Mouse (Mus musculus) stomach, embryonic 15.5 days (tissue): ENCODE data around the gene Rpl29. TPM values are rescaled to one million over a fixed set of nuclear protein-coding genes. Genes with fewer than 3 reads are reported as not detected.

Experiments
- ATAC-seq: fragments of 200-750 bp; cut with Nextera tagmentation; 2 replicates; pipeline ENCODE4 v1.8.0; 2017; ENCODE audit warnings: low read depth, moderate number of reproducible peaks, moderate TSS enrichment; ENCODE audit not compliant: insufficient read depth, low FRiP score
- H3K27ac ChIP-seq: fragments of 300-500 bp; sonication (generic); 2 replicates; pipeline ENCODE4 v1.5.1; 2015; ENCODE audit warnings: mild to moderate bottlenecking, inconsistent platforms
- H3K27me3 ChIP-seq: fragments of 300-500 bp; sonication (generic); replicated peaks from 2 replicates; pipeline ENCODE4 v1.6.1; 2015; ENCODE audit warnings: inconsistent platforms
- H3K36me3 ChIP-seq: fragments of 300-500 bp; sonication (generic); 2 replicates; pipeline ENCODE4 v1.6.1; 2015; ENCODE audit warnings: inconsistent platforms
- H3K4me1 ChIP-seq: fragments of 300-500 bp; sonication (generic); 2 replicates; pipeline ENCODE4 v1.6.1; 2015; ENCODE audit warnings: inconsistent platforms
- H3K4me2 ChIP-seq: fragments of 300-500 bp; sonication (generic); 2 replicates; pipeline ENCODE4 v1.6.1; 2015; ENCODE audit warnings: mild to moderate bottlenecking, inconsistent platforms
- H3K4me3 ChIP-seq: fragments of 300-500 bp; sonication (generic); replicated peaks from 2 replicates; pipeline ENCODE4 v1.5.1; 2015; ENCODE audit warnings: inconsistent platforms
- H3K9ac ChIP-seq: fragments of 300-500 bp; sonication (generic); 2 replicates; pipeline ENCODE4 v1.6.1; 2015; ENCODE audit warnings: inconsistent platforms
- H3K9me3 ChIP-seq: fragments of 300-500 bp; sonication (generic); 2 replicates; pipeline ENCODE4 v1.6.1; 2016; ENCODE audit warnings: inconsistent platforms
- WGBS: fragments of 180-500 bp; shearing (Covaris S2); methylation state at CpG from one replicate; pipeline ENCODE4 v1.1.7; 2015; 5-methylcytosine and 5-hydroxymethylcytosine counted together
- polyA plus RNA-seq: library from polyadenylated mRNA; unstranded; fragments of >200 nt; fragmentation: Nextera tagmentation; extraction: Ambion mirVana; gene quantifications from 2 replicates; pipeline ENCODE4 v1.2.1, GENCODE M21; 2015

Rpl29 gene
- polyA plus RNA-seq, 1 experiment from 2014 or later, result 805 TPM

GRCm38 (mm10) chr9:106405275-106405674 is 24.0 kb upstream of the Rpl29 start:
- Histone ChIP-seq H3K27me3 (no peaks in the 10 kb centered on the region), H3K4me2 (no peak overlapping the region), H3K9me3 (no peaks in the 10 kb centered on the region), H3K9ac (no peak overlapping the region), H3K27ac (no peak overlapping the region), H3K4me1 (peaks cover 5% of the 10 kb centered on the region; the same call in 1 of the 2 replicates), H3K36me3 (no peaks in the 10 kb centered on the region), H3K4me3 (no peak overlapping the region)
- 30% methylated on average over 6 of the region's 6 CpGs for WGBS
- ATAC-seq, result no peak

GRCm38 (mm10) chr9:106406443-106407078 is 22.7 kb upstream of the Rpl29 start:
- Histone ChIP-seq H3K9me3 (no peaks in the 10 kb centered on the region), H3K4me3 (no peak overlapping the region), H3K4me1 (peaks cover 5% of the 10 kb centered on the region; the same call in 1 of the 2 replicates), H3K27ac (no peak overlapping the region), H3K4me2 (no peak overlapping the region), H3K36me3 (no peaks in the 10 kb centered on the region), H3K27me3 (no peaks in the 10 kb centered on the region), H3K9ac (no peak overlapping the region)
- WGBS, result 41% methylated on average over 8 of the region's 8 CpGs
- peak; percentile 23; the same call in 1 of the 2 replicates for ATAC-seq

- H3K27me3 ChIP-seq, result no peaks in the 10 kb centered on the region
- no peak overlapping the region for H3K4me2 ChIP-seq
- H3K9ac ChIP-seq, result no peak overlapping the region
- H3K4me3 ChIP-seq, result no peak overlapping the region
- H3K36me3 ChIP-seq, result no peaks in the 10 kb centered on the region
- no peaks in the 10 kb centered on the region for H3K9me3 ChIP-seq
- H3K4me1 ChIP-seq, result peaks cover 5% of the 10 kb centered on the region; the same call in 1 of the 2 replicates
- ATAC-seq, result no peak
- no peak overlapping the region for H3K27ac ChIP-seq
- WGBS, result 96% methylated on average over 4 of the region's 4 CpGs
Measured at GRCm38 (mm10) chr9:106409096-106409495, 20.2 kb upstream of the Rpl29 start.

GRCm38 (mm10) chr9:106410086-106410650 is 19.1 kb upstream of the Rpl29 start:
- H3K9ac ChIP-seq, result no peak overlapping the region
- no peaks in the 10 kb centered on the region for H3K36me3 ChIP-seq
- H3K9me3 ChIP-seq, result no peaks in the 10 kb centered on the region
- ATAC-seq, result no peak
- no peak overlapping the region for H3K4me2 ChIP-seq
- no peak overlapping the region for H3K27ac ChIP-seq
- H3K27me3 ChIP-seq, result no peaks in the 10 kb centered on the region
- 82% methylated on average over 2 of the region's 2 CpGs for WGBS
- no peak overlapping the region for H3K4me3 ChIP-seq
- peaks cover 5% of the 10 kb centered on the region; the same call in 1 of the 2 replicates for H3K4me1 ChIP-seq

- peak; percentile 63; the same call in 1 of the 2 replicates for ATAC-seq
- H3K4me1 ChIP-seq, result peaks cover 5% of the 10 kb centered on the region; the same call in 1 of the 2 replicates
- no peak overlapping the region for H3K9ac ChIP-seq
- H3K4me2 ChIP-seq, result no peak overlapping the region
- H3K9me3 ChIP-seq, result no peaks in the 10 kb centered on the region
- WGBS, result 52% methylated on average over 9 of the region's 9 CpGs
- H3K36me3 ChIP-seq, result no peaks in the 10 kb centered on the region
- no peaks in the 10 kb centered on the region for H3K27me3 ChIP-seq
- no peak overlapping the region for H3K4me3 ChIP-seq
- H3K27ac ChIP-seq, result no peak overlapping the region
Measured at GRCm38 (mm10) chr9:106411091-106411594, 18.1 kb upstream of the Rpl29 start.

- no peaks in the 10 kb centered on the region for H3K4me1 ChIP-seq
- WGBS, result 71% methylated on average over 6 of the region's 6 CpGs
- H3K9ac ChIP-seq, result no peak overlapping the region
- H3K4me2 ChIP-seq, result no peak overlapping the region
- H3K27ac ChIP-seq, result no peak overlapping the region
- H3K4me3 ChIP-seq, result no peak overlapping the region
- no peaks in the 10 kb centered on the region for H3K36me3 ChIP-seq
- H3K9me3 ChIP-seq, result no peaks in the 10 kb centered on the region
- no peak for ATAC-seq
- H3K27me3 ChIP-seq, result no peaks in the 10 kb centered on the region
Measured at GRCm38 (mm10) chr9:106411729-106412128, 17.5 kb upstream of the Rpl29 start.

GRCm38 (mm10) chr9:106412210-106412609 is 17.0 kb upstream of the Rpl29 start:
- H3K4me2 ChIP-seq, result no peak overlapping the region
- no peaks in the 10 kb centered on the region for H3K27me3 ChIP-seq
- no peak overlapping the region for H3K27ac ChIP-seq
- H3K9me3 ChIP-seq, result no peaks in the 10 kb centered on the region
- no peaks in the 10 kb centered on the region for H3K4me1 ChIP-seq
- 68% methylated on average over 3 of the region's 3 CpGs for WGBS
- no peak overlapping the region for H3K4me3 ChIP-seq
- ATAC-seq, result no peak
- no peaks in the 10 kb centered on the region for H3K36me3 ChIP-seq
- no peak overlapping the region for H3K9ac ChIP-seq

GRCm38 (mm10) chr9:106413606-106414005 is 15.6 kb upstream of the Rpl29 start:
- no peaks in the 10 kb centered on the region for H3K36me3 ChIP-seq
- no peaks in the 10 kb centered on the region for H3K27me3 ChIP-seq
- peaks cover 10% of the 10 kb centered on the region for H3K4me1 ChIP-seq
- H3K9ac ChIP-seq, result no peak overlapping the region
- H3K4me3 ChIP-seq, result no peak overlapping the region
- WGBS, result 84% methylated on average over 5 of the region's 5 CpGs
- H3K27ac ChIP-seq, result no peak overlapping the region
- no peak overlapping the region for H3K4me2 ChIP-seq
- no peaks in the 10 kb centered on the region for H3K9me3 ChIP-seq
- ATAC-seq, result no peak

- Histone ChIP-seq H3K27ac (no peak overlapping the region), H3K36me3 (no peaks in the 10 kb centered on the region), H3K27me3 (no peaks in the 10 kb centered on the region), H3K4me2 (no peak overlapping the region), H3K9ac (no peak overlapping the region), H3K9me3 (no peaks in the 10 kb centered on the region), H3K4me1 (peaks cover 27% of the 10 kb centered on the region), H3K4me3 (no peak overlapping the region)
- WGBS, result 81% methylated on average over 6 of the region's 6 CpGs
- ATAC-seq, result no peak
Measured at GRCm38 (mm10) chr9:106416826-106417225, 12.4 kb upstream of the Rpl29 start.

- peak overlapping the region; percentile 51 for H3K27ac ChIP-seq
- no peaks in the 10 kb centered on the region for H3K36me3 ChIP-seq
- no peaks in the 10 kb centered on the region for H3K9me3 ChIP-seq
- peak overlapping the region; percentile 24 for H3K4me3 ChIP-seq
- H3K4me1 ChIP-seq, result peaks cover 27% of the 10 kb centered on the region
- 17% methylated on average over 29 of the region's 29 CpGs for WGBS
- H3K4me2 ChIP-seq, result peak overlapping the region; percentile 77
- no peaks in the 10 kb centered on the region for H3K27me3 ChIP-seq
- H3K9ac ChIP-seq, result peak overlapping the region; percentile 13; the same call in 1 of the 2 replicates
- ATAC-seq, result peak; percentile 50; the same call in 1 of the 2 replicates
Measured at GRCm38 (mm10) chr9:106417841-106418625, 11.2 kb upstream of the Rpl29 start.

- ATAC-seq, result no peak
- Histone ChIP-seq H3K4me3 (no peak overlapping the region), H3K36me3 (no peaks in the 10 kb centered on the region), H3K27ac (no peak overlapping the region), H3K4me1 (peaks cover 27% of the 10 kb centered on the region), H3K27me3 (no peaks in the 10 kb centered on the region), H3K9ac (no peak overlapping the region), H3K4me2 (no peak overlapping the region), H3K9me3 (no peaks in the 10 kb centered on the region)
- WGBS, result 4% methylated on average over 2 of the region's 2 CpGs
Measured at GRCm38 (mm10) chr9:106420608-106421007, 8.6 kb upstream of the Rpl29 start.
